Mouse (Mus musculus) heart, adult 9 months (tissue): ENCODE data around the gene Slc25a33.
"Not testable (repeated sequence)": the region's sequence is repeated elsewhere in the genome, so short reads cannot be mapped to it uniquely, and the experiment has no call there.

Source experiments
- DNase-seq, 2 experiments: peaks; one replicate each; pipeline ENCODE4 v3.0.0; 2022; ENCODE audit warnings: low spot score in 2 of 2

Gene Slc25a33

GRCm38 (mm10) chr4:149759517-149759916 is 14.6 kb downstream of the Slc25a33 start:
- no peak for DNase-seq

GRCm38 (mm10) chr4:149758423-149758822 is 15.7 kb downstream of the Slc25a33 start:
- peak; percentile 64 to 65 for DNase-seq

- DNase-seq: not testable (repeated sequence)
These were observed 17.5 kb downstream of the Slc25a33 start for GRCm38 (mm10) chr4:149756546-149756945.

- DNase-seq: no peak
These were observed 21.2 kb downstream of the Slc25a33 start for GRCm38 (mm10) chr4:149752836-149753235.

GRCm38 (mm10) chr4:149752124-149752799 is 21.8 kb downstream of the Slc25a33 start:
- DNase-seq: peak in 1 of 2 experiments; percentile 49

GRCm38 (mm10) chr4:149750671-149751070 is 23.4 kb downstream of the Slc25a33 start:
- no peak for DNase-seq

- DNase-seq: not testable (repeated sequence)
These were observed 24.4 kb downstream of the Slc25a33 start for GRCm38 (mm10) chr4:149749663-149750015.

- DNase-seq: no peak
These were observed 24.9 kb downstream of the Slc25a33 start for GRCm38 (mm10) chr4:149749003-149749662.

GRCm38 (mm10) chr4:149744119-149744518 is 30.0 kb downstream of the Slc25a33 start:
- DNase-seq: no peak

GRCm38 (mm10) chr4:149742011-149742530 is 32.0 kb downstream of the Slc25a33 start:
- no peak for DNase-seq

GRCm38 (mm10) chr4:149740301-149740700 is 33.8 kb downstream of the Slc25a33 start:
- DNase-seq: no peak

GRCm38 (mm10) chr4:149739478-149739877 is 34.6 kb downstream of the Slc25a33 start:
- DNase-seq: no peak

GRCm38 (mm10) chr4:149737383-149738324 is 36.4 kb downstream of the Slc25a33 start, which contains the start of gene Tmem201:
Tmem201 (minus strand) TSS chr4:149738044.
- DNase-seq: peak; percentile 91 to 93

GRCm38 (mm10) chr4:149736581-149736980 is 37.5 kb downstream of the Slc25a33 start:
- peak; percentile 77 to 83 for DNase-seq

- no peak for DNase-seq
These were observed 38.3 kb downstream of the Slc25a33 start for GRCm38 (mm10) chr4:149735624-149736250.

- no peak for DNase-seq
These were observed 39.2 kb downstream of the Slc25a33 start for GRCm38 (mm10) chr4:149734730-149735475.

GRCm38 (mm10) chr4:149734246-149734645 is 39.8 kb downstream of the Slc25a33 start:
- no peak for DNase-seq

GRCm38 (mm10) chr4:149733748-149734147 is 40.3 kb downstream of the Slc25a33 start:
- DNase-seq: peak; percentile 57 to 68

- peak; percentile 45 to 70 for DNase-seq
These were observed 41.3 kb downstream of the Slc25a33 start for GRCm38 (mm10) chr4:149732800-149733199.

GRCm38 (mm10) chr4:149732313-149732712 is 41.8 kb downstream of the Slc25a33 start:
- no peak for DNase-seq

GRCm38 (mm10) chr4:149730827-149731226 is 43.2 kb downstream of the Slc25a33 start:
- no peak for DNase-seq
